Mouse (Mus musculus) neural tube, embryonic 13.5 days (tissue): ENCODE results near the gene Efna4. TPM values are rescaled to one million over a fixed set of nuclear protein-coding genes. Genes with fewer than 3 reads are reported as not detected.

Experiments
- ATAC-seq: fragments of 200-750 bp; cut with Nextera tagmentation; 2 replicates; pipeline ENCODE4 v1.8.0; 2017; ENCODE audit warnings: low read depth, mild to moderate bottlenecking, moderate TSS enrichment, moderate library complexity
- H3K27ac ChIP-seq: fragments of 300-500 bp; sonication (generic); replicated peaks from 2 replicates; pipeline ENCODE4 v1.5.1; 2015; ENCODE audit warnings: moderate library complexity, mild to moderate bottlenecking, inconsistent platforms
- H3K27me3 ChIP-seq: fragments of 300-500 bp; sonication (generic); 2 replicates; pipeline ENCODE4 v1.6.1; 2015; ENCODE audit warnings: mild to moderate bottlenecking, inconsistent platforms
- H3K36me3 ChIP-seq: fragments of 300-500 bp; sonication (generic); 2 replicates; pipeline ENCODE4 v1.6.1; 2015; ENCODE audit warnings: mild to moderate bottlenecking, inconsistent platforms
- H3K4me1 ChIP-seq: fragments of 300-500 bp; sonication (generic); replicated peaks from 2 replicates; pipeline ENCODE4 v1.6.1; 2015; ENCODE audit warnings: inconsistent platforms
- H3K4me2 ChIP-seq: fragments of 300-500 bp; sonication (generic); 2 replicates; pipeline ENCODE4 v1.6.1; 2015; ENCODE audit warnings: inconsistent platforms, mild to moderate bottlenecking, moderate library complexity
- H3K4me3 ChIP-seq: fragments of 300-500 bp; sonication (generic); 2 replicates; pipeline ENCODE4 v1.5.1; 2015; ENCODE audit warnings: mild to moderate bottlenecking, inconsistent platforms
- H3K9ac ChIP-seq: fragments of 300-500 bp; sonication (generic); 2 replicates; pipeline ENCODE4 v1.6.1; 2015; ENCODE audit warnings: moderate library complexity, mild to moderate bottlenecking, inconsistent platforms
- H3K9me3 ChIP-seq: fragments of 300-500 bp; sonication (generic); 2 replicates; pipeline ENCODE4 v1.6.1; 2016; ENCODE audit warnings: inconsistent platforms
- WGBS: fragments of 180-500 bp; shearing (Covaris S2); methylation state at CpG from one replicate; pipeline ENCODE4 v1.1.7; 2015; 5-methylcytosine and 5-hydroxymethylcytosine counted together
- polyA plus RNA-seq: library from polyadenylated mRNA; unstranded; fragments of >200 nt; fragmentation: Nextera tagmentation; extraction: Ambion mirVana; gene quantifications from 2 replicates; pipeline ENCODE4 v1.2.1, GENCODE M21; 2015

Efna4 gene
- polyA plus RNA-seq, 1 experiment from 2014 or later = 8.5 TPM

DNA sequence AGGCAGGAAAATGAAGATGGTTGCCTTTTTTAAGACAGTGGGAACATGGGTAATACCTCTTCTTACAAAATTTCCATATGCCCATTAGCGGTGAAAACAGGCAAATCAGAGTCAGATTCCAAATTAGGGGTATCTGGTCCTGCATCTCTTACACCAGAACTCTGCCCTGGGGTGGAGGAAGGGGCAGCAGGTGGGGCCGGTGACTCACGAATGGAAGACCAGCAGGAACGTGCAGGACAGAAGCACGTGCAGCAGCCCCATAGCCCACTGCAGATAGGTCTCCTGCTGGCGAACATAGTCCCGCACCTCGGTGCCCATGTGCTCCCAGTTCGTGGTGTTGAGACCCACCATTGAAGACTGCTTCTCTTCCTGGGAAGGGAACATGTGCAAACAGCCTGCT lies 18.2 kb upstream of the Efna4 start:
- ATAC-seq = no peak
- Histone ChIP-seq H3K4me3 (no peak overlapping the region), H3K4me1 (no peaks in the 10 kb centered on the region), H3K27me3 (peaks cover 6% of the 10 kb centered on the region; the same call in 1 of the 2 replicates), H3K27ac (no peak overlapping the region), H3K9ac (no peak overlapping the region), H3K4me2 (no peak overlapping the region), H3K36me3 (no peaks in the 10 kb centered on the region), H3K9me3 (no peaks in the 10 kb centered on the region)
- WGBS = 74% methylated on average over 9 of the region's 9 CpGs

DNA sequence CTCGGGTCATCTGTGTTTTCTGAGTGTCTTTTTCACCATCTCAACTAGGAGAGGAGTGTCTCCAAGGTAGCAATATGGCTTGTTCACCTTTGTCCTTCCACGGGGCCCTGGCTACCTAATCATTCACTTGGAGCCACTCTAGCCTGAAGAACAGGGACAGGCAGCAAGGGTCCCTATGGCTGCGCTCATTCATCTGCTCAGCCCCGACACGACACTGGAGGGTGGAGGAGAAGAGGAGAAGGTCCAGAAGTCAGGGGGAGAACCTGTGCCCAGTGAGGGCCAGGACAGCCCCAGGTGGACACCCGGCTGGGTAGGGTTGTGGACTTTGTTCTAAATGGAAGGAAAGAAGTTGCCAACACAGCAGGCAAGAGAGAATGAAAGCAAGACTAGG lies 17.7 kb upstream of the Efna4 start:
- H3K36me3 ChIP-seq = no peaks in the 10 kb centered on the region
- no peak overlapping the region for H3K4me2 ChIP-seq
- ATAC-seq = no peak
- no peaks in the 10 kb centered on the region for H3K9me3 ChIP-seq
- 84% methylated on average over 6 of the region's 6 CpGs for WGBS
- no peak overlapping the region for H3K9ac ChIP-seq
- peaks cover 4% of the 10 kb centered on the region for H3K4me1 ChIP-seq
- H3K27me3 ChIP-seq = peaks cover 6% of the 10 kb centered on the region; the same call in 1 of the 2 replicates
- H3K27ac ChIP-seq = no peak overlapping the region
- H3K4me3 ChIP-seq = no peak overlapping the region

DNA sequence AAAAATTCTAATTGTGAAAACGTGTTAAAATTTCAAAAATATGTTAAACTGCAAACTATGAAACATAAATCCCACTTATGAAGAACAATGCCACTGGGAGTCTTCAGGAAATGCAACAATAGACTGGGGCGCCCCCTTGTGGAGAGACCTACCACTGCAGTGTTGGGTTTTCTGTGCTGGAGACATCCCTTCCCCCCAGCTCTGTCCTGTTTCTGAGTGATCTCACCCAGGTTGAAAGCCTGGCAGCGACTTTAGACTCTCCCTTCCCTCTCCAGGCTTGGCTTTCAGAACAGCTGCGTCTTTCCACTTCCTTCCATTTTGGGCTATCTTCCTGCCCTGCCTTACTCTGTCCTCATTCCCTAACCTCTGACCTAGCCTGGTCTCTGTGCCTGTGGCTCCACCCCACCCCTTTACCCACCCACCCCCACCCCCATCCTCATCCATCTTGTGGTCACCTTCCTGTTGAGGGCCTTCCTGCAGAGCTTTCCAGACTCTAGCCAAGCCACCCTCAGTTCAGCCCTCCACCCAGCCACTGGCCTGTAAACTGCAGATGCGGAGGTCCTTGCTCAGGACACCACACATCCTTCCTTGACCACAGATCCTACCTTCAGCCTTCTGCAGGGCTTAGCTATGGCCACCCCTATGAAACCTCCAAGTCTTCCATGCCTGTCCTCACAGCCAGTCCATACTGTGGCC lies 17.1 kb upstream of the Efna4 start:
- 21% methylated on average over 5 of the region's 5 CpGs for WGBS
- Histone ChIP-seq H3K9ac (no peak overlapping the region), H3K27ac (no peak overlapping the region), H3K27me3 (peaks cover 6% of the 10 kb centered on the region; the same call in 1 of the 2 replicates), H3K4me3 (no peak overlapping the region), H3K9me3 (no peaks in the 10 kb centered on the region), H3K36me3 (no peaks in the 10 kb centered on the region), H3K4me1 (peaks cover 9% of the 10 kb centered on the region), H3K4me2 (no peak overlapping the region)
- no peak for ATAC-seq

DNA sequence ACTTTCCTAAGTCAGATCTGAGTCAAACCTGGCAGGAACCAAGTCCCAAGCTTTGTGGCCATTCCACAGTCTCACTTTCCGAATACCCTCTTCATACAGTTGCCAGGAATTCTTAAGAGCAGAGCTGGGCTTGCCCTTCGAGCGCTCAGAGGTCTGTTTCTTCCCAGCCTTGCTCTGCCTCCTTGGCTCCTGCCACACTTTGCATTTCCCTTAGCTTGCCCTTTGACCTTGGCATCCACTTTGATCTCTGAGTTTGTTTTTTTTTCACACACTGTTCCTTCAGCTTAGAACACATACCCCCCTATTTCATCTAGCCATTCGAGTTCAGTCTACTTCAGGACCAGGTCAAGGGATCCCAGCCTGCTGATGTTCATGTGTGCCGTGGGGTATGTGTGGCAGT lies 13.4 kb upstream of the Efna4 start:
- no peak for ATAC-seq
- no peaks in the 10 kb centered on the region for H3K9me3 ChIP-seq
- no peak overlapping the region for H3K4me3 ChIP-seq
- peaks cover 17% of the 10 kb centered on the region for H3K27me3 ChIP-seq
- peaks cover 23% of the 10 kb centered on the region for H3K4me1 ChIP-seq
- no peak overlapping the region for H3K27ac ChIP-seq
- H3K36me3 ChIP-seq = peaks cover 4% of the 10 kb centered on the region; the same call in 1 of the 2 replicates
- WGBS = 69% methylated on average over 5 of the region's 5 CpGs
- H3K9ac ChIP-seq = no peak overlapping the region
- no peak overlapping the region for H3K4me2 ChIP-seq

DNA sequence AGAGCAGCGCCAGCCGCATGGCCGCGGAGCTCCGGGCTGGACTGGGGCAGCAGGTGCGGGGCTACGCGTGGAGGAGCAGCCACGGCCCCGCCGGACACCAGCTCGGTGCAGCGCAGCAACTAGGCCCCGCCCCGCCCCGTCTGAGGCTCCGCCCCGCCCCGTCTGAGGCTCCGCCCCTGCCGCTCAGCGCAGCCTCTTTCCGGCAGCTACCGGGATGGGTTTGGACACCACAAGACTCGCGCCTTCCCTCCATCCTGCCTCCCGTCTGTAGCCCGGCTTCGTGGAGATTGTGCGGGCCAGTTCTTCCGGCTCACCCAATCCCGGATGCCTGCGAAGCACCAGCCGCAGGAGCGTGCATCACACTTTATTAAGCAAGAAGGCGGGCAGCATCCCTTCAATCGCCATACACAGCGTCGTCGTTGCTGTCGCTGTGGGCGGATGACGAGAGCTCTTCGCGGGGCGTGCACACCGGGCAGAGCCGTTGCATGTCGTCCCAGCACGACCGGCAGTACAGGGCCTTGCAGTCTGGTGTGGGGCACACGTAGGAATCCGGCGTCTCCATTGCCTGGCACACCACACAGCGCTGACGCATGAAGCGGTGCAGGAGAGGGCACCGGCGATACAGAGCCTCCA lies 12.2 kb upstream of the Efna4 start, which contains the start of gene Adam15:
TSS of gene Adam15 (minus strand) at position 128 of the 633 bp plus-strand sequence.
- Histone ChIP-seq H3K4me3 (peak within 1 kb of the TSS; percentile 62), H3K4me2 (peak within 1 kb of the TSS; percentile 95), H3K27ac (peak within 1 kb of the TSS; percentile 88), H3K4me1 (peaks cover 23% of the 10 kb centered on the region), H3K27me3 (peaks cover 17% of the 10 kb centered on the region), H3K9me3 (no peaks in the 10 kb centered on the region), H3K9ac (peak within 1 kb of the TSS; percentile 77), H3K36me3 (peaks cover 9% of the 10 kb centered on the region; the same call in 1 of the 2 replicates)
- ATAC-seq = peak; percentile 92
- under 1% methylated on average over 59 of the region's 59 CpGs for WGBS

DNA sequence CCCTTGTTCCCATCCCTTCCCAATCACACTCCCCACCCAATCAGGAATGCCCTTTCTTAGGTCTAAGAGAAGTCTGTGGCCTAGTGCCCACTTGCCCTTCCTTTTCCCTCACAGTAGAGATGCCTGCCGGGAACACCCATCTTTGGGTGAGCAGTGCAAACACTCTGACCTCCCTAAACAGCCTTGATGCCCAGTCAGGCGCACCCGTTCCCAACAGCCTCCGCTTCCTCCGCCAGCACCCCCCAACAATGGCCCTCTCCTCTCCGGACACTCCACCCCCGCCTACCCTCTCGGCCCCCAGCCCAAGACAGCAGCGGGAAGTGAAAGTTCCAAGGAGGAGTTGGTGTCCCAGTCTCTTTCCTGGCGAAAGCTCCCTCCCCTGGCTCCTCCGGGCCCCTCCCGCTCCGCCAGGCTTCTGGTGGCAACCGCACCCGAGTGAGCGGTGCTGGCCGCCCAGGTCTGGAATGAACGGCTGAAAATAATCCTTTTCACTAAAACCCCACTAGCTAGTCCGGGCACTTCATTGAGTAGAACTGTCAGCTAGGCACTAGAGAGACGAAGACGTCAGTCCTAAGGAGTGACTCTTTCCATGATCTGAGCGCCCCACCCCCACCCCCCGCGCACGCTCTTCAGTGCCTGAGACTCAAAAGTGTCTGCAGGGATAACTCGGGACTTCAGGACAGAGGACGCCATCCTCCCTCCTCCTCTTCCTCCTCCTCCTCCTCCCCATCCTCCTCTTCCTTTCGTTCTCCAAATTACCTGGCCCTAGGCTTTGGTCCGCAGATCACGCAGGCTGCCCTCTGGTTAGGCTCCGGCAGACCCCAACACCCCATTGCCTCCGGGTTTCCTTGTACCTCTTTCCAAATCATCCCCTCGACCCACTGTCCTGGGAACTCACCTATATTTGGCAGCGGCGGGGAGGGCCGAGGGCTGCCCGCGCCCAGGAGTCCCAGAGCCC lies 11.4 kb upstream of the Efna4 start:
- Histone ChIP-seq H3K4me1 (peaks cover 23% of the 10 kb centered on the region), H3K4me3 (peak overlapping the region; percentile 62), H3K9me3 (no peaks in the 10 kb centered on the region), H3K9ac (peak overlapping the region; percentile 77), H3K36me3 (peaks cover 11% of the 10 kb centered on the region; the same call in 1 of the 2 replicates), H3K27ac (peak overlapping the region; percentile 88), H3K27me3 (peaks cover 17% of the 10 kb centered on the region), H3K4me2 (peak overlapping the region; percentile 95)
- WGBS = 2% methylated on average over 38 of the region's 38 CpGs
- peak; percentile 46 for ATAC-seq

DNA sequence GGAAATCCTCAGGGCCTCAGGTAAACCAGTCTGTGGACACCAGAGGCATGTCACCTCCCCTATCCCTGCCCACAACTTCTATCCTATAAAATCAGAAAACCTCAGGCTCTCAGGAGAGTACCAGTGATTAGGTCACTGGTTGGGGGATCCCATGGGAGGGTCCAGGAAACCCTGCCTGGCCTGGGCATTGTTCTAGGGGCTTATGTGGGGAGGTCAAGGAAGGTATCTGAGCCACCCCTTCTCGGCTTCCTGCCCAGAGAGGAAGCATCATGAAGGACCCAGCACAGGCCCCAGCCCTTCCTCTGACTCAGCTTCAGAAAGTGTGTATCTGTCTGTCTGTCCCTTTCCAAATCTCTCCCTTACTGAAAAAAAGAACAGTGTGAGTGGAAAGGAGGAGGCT lies 10.1 kb upstream of the Efna4 start:
- peaks cover 23% of the 10 kb centered on the region for H3K4me1 ChIP-seq
- no peak for ATAC-seq
- 57% methylated on average over 1 of the region's 1 CpGs for WGBS
- peaks cover 17% of the 10 kb centered on the region for H3K27me3 ChIP-seq
- no peak overlapping the region for H3K9ac ChIP-seq
- H3K4me2 ChIP-seq = no peak overlapping the region; the same call in 1 of the 2 replicates
- H3K27ac ChIP-seq = no peak overlapping the region
- H3K9me3 ChIP-seq = no peaks in the 10 kb centered on the region
- H3K36me3 ChIP-seq = peaks cover 24% of the 10 kb centered on the region
- no peak overlapping the region for H3K4me3 ChIP-seq

DNA sequence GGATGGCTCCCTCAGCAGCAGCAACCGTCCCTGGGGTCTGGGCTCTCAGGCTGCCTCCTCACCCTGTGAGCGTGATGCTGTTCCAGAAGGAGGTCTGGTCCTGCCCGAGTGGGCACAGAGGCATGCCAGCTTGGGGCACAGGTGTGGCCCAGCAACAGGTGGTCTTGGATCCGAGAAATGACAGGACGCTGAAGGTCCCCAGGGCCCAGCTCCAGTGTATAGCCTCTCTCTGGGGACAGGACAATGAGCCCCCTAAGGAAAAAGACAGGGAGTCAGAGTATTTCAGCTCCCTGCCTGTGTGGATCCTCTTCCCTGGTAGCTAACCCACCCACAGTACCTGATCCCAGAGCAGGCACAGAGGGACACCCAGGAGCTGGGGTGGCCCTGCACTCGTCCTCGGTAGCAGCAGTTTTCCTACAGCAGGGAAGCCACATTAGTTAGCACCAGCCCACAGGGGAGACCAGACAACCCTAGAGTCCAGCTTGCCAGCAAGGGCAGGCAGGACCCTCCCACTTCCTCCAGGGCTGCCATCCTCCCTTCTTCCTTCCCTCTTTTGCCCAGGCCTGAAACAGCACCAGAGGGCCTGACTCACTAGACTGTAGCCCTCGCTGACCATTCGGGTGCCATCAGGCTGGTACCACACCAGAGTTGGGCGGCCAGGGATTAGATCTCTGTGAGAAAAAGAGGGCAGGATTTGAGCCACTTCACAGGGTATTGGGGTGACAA lies 9.2 kb upstream of the Efna4 start:
- Histone ChIP-seq H3K4me3 (no peak overlapping the region), H3K27me3 (peaks cover 17% of the 10 kb centered on the region), H3K4me1 (peaks cover 23% of the 10 kb centered on the region), H3K4me2 (no peak overlapping the region), H3K9ac (no peak overlapping the region), H3K27ac (no peak overlapping the region), H3K36me3 (peaks cover 26% of the 10 kb centered on the region), H3K9me3 (no peaks in the 10 kb centered on the region)
- ATAC-seq = no peak
- WGBS = 82% methylated on average over 10 of the region's 10 CpGs

DNA sequence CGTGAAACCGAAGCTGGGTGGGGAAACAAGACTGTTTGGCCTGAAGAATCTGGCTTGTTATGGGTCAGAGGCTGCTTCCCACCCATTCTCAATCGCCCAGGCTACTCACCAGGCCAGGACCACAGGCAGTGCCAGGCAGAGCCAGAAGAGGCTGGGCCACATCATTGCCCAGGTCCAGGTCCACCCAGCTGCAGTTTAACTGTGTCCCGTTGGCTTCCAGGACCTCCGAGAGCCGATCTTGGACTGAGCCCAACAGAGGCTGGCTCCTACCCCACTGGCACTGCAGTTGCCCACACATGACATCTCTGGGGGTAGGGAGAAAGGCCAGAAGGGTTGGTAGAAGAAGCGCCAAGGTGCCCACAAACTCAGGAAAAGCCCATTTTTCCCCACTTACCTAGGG lies 5.5 kb upstream of the Efna4 start:
- Histone ChIP-seq H3K36me3 (peaks cover 26% of the 10 kb centered on the region), H3K27me3 (peaks cover 6% of the 10 kb centered on the region), H3K4me2 (no peak overlapping the region), H3K27ac (no peak overlapping the region), H3K4me3 (no peak overlapping the region), H3K9ac (no peak overlapping the region), H3K4me1 (peaks cover 27% of the 10 kb centered on the region), H3K9me3 (no peaks in the 10 kb centered on the region)
- ATAC-seq = no peak
- WGBS = 86% methylated on average over 7 of the region's 7 CpGs

DNA sequence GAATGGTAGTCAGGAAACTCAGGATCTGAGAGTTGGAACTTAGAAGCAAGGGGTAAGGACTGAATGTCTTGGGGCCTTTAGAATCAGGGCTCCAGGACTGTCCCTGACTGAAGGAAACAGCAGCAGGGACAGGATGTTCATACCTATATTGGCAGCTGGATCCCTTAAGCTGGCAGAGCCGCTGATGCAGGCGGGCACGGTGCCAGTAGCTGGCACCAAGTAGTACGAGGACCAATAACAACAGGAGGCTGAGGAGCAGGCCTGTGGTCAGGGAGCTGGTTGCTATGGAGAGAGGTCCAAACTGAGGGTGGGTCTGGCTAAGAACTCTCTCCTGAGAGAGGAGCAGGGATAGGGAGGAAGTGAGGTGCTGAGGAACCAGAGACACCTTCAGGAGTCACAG lies 4.0 kb upstream of the Efna4 start:
- Histone ChIP-seq H3K4me3 (no peak overlapping the region), H3K36me3 (peaks cover 26% of the 10 kb centered on the region), H3K4me1 (peaks cover 38% of the 10 kb centered on the region), H3K27me3 (no peaks in the 10 kb centered on the region), H3K27ac (no peak overlapping the region), H3K9me3 (no peaks in the 10 kb centered on the region), H3K9ac (no peak overlapping the region), H3K4me2 (no peak overlapping the region)
- 72% methylated on average over 4 of the region's 4 CpGs for WGBS
- no peak for ATAC-seq

DNA sequence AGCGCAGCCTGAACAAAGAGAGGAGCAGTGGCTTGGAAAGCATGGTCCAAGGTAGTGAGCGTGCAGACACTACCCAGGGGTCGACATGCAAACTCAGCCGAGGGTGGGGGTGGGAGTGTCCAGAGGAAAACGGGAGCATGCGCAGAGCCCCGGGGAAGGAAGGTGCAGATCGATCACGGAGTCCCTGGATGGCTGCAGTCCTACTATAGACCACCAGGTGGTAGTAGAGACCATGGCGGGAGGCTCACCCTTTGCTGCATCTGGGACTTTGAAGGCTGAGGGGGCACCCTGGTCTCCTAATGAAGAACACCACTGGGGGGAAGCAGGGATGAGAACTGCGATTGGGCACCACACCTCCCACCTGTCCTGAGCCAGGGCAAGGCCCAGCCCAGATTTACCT lies 2.6 kb upstream of the Efna4 start:
- peak overlapping the region; percentile 30 for H3K4me3 ChIP-seq
- peak overlapping the region; percentile 65 for H3K9ac ChIP-seq
- WGBS = 2% methylated on average over 11 of the region's 11 CpGs
- no peaks in the 10 kb centered on the region for H3K9me3 ChIP-seq
- no peak overlapping the region for H3K27ac ChIP-seq
- peaks cover 51% of the 10 kb centered on the region for H3K4me1 ChIP-seq
- peaks cover 17% of the 10 kb centered on the region for H3K36me3 ChIP-seq
- peak overlapping the region; percentile 85 for H3K4me2 ChIP-seq
- H3K27me3 ChIP-seq = no peaks in the 10 kb centered on the region
- ATAC-seq = peak; percentile 51
